Mouse (Mus musculus) liver, postnatal 0 days (tissue): Measurements from ENCODE around the gene Spg7. TPM values are rescaled to one million over a fixed set of nuclear protein-coding genes. Genes with fewer than 3 reads are reported as not detected.
A peak's percentile ranks its signal among the peaks of the same experiment; 100 is the strongest.
"Not testable (repeated sequence)": the region's sequence is repeated elsewhere in the genome, so short reads cannot be mapped to it uniquely, and the experiment has no call there.

ENCODE experiments used
- ATAC-seq: fragments of 200-750 bp; cut with Nextera tagmentation; 2 replicates; pipeline ENCODE4 v1.8.0; 2017; ENCODE audit warnings: mild to moderate bottlenecking, moderate library complexity
- DNase-seq: peaks from one replicate; pipeline ENCODE4 v3.0.0-alpha.2; 2016
- H3K27ac ChIP-seq: fragments of 300-500 bp; sonication (generic); 2 replicates; pipeline ENCODE4 v1.5.1; 2014; ENCODE audit warnings: antibody characterized with exemption, moderate library complexity, mild to moderate bottlenecking, low read depth
- H3K27me3 ChIP-seq: fragments of 300-500 bp; sonication (generic); 2 replicates; pipeline ENCODE4 v1.6.1; 2014; ENCODE audit warnings: low read length, control low read depth, mixed read lengths; ENCODE audit not compliant: insufficient read depth
- H3K36me3 ChIP-seq: fragments of 300-500 bp; sonication (generic); replicated peaks from 2 replicates; pipeline ENCODE4 v1.6.1; 2014; ENCODE audit warnings: mild to moderate bottlenecking, control low read depth, low read length, moderate library complexity, mixed read lengths; ENCODE audit not compliant: insufficient read depth
- H3K4me1 ChIP-seq: fragments of 300-500 bp; sonication (generic); 2 replicates; pipeline ENCODE4 v1.6.1; 2014; ENCODE audit warnings: antibody characterized with exemption, mild to moderate bottlenecking, control low read depth; ENCODE audit not compliant: insufficient read depth
- H3K4me2 ChIP-seq: fragments of 300-500 bp; sonication (generic); 2 replicates; pipeline ENCODE4 v1.6.1; 2014; ENCODE audit warnings: low read depth, mild to moderate bottlenecking, low read length, moderate library complexity, mixed read lengths
- H3K4me3 ChIP-seq: fragments of 300-500 bp; sonication (generic); 2 replicates; pipeline ENCODE4 v1.5.1; 2014; ENCODE audit warnings: low read depth, low read length
- H3K9ac ChIP-seq: fragments of 300-500 bp; sonication (generic); replicated peaks from 2 replicates; pipeline ENCODE4 v1.6.1; 2014; ENCODE audit warnings: mild to moderate bottlenecking, moderate library complexity
- H3K9me3 ChIP-seq: fragments of 300-500 bp; sonication (generic); 2 replicates; pipeline ENCODE4 v1.6.1; 2016; ENCODE audit warnings: mild to moderate bottlenecking, control low read depth, low read length, mixed read lengths
- CTCF ChIP-seq: sonication (generic); IDR thresholded peaks from 2 replicates; pipeline ENCODE4 v1.5.1; 2016; ENCODE audit warnings: antibody characterized with exemption, low read depth
- EP300 ChIP-seq: IDR thresholded peaks from 2 replicates; pipeline ENCODE4 v1.6.1; 2016; ENCODE audit warnings: antibody characterized with exemption, low read depth, mild to moderate bottlenecking
- WGBS: fragments of 180-500 bp; shearing (Covaris S2); extraction: QIAGEN DNeasy Blood & Tissue Kit; methylation state at CpG from one replicate; pipeline ENCODE4 v1.1.7; 2014; ENCODE audit not compliant: insufficient replicate concordance; 5-methylcytosine and 5-hydroxymethylcytosine counted together
- polyA plus RNA-seq: library from polyadenylated mRNA; unstranded; fragments of >200 nt; fragmentation: Nextera tagmentation; extraction: Ambion mirVana; gene quantifications from 2 replicates; pipeline ENCODE4 v1.2.1, GENCODE M21; 2015

Gene Spg7
- polyA plus RNA-seq, 1 experiment from 2014 or later, result 18.3 TPM

- Histone ChIP-seq H3K4me1 (peaks cover 4% of the 10 kb centered on the region), H3K27ac (no peak overlapping the region), H3K36me3 (peaks cover 23% of the 10 kb centered on the region), H3K4me3 (no peak overlapping the region), H3K9me3 (no peaks in the 10 kb centered on the region), H3K27me3 (no peaks in the 10 kb centered on the region), H3K4me2 (no peak overlapping the region), H3K9ac (no peak overlapping the region)
- TF ChIP-seq CTCF (no peak), EP300 (no peak)
- ATAC-seq, result no peak
- 83% methylated on average over 11 of the region's 12 CpGs for WGBS
- no peak for DNase-seq
Measured at GRCm38 (mm10) chr8:123097786-123098584, 35.2 kb downstream of the Spg7 start.

GRCm38 (mm10) chr8:123100288-123100687 lies 37.5 kb downstream of the Spg7 start:
- H3K27ac ChIP-seq, result peak overlapping the region; percentile 45; the same call in 1 of the 2 replicates
- H3K4me3 ChIP-seq, result no peak overlapping the region
- ATAC-seq, result no peak
- no peak for DNase-seq
- 0 out of 2 replicates have a peak overlapping the region, but pooled peaks have one; percentile 6 for H3K9ac ChIP-seq
- H3K36me3 ChIP-seq, result peaks cover 32% of the 10 kb centered on the region
- H3K27me3 ChIP-seq, result no peaks in the 10 kb centered on the region
- H3K9me3 ChIP-seq, result no peaks in the 10 kb centered on the region
- TF ChIP-seq CTCF (no peak), EP300 (no peak)
- H3K4me1 ChIP-seq, result peaks cover 12% of the 10 kb centered on the region
- no peak overlapping the region for H3K4me2 ChIP-seq
- WGBS, result 51% methylated on average over 8 of the region's 8 CpGs

- Histone ChIP-seq H3K4me2 (0 out of 2 replicates have a peak overlapping the region, but pooled peaks have one; percentile 97), H3K27ac (no peak overlapping the region), H3K27me3 (no peaks in the 10 kb centered on the region), H3K9ac (peak overlapping the region; percentile 98; the same call in 1 of the 2 replicates), H3K36me3 (peaks cover 36% of the 10 kb centered on the region), H3K4me3 (no peak overlapping the region), H3K4me1 (peaks cover 12% of the 10 kb centered on the region), H3K9me3 (no peaks in the 10 kb centered on the region)
- no peak for DNase-seq
- WGBS, result 70% methylated on average over 4 of the region's 4 CpGs
- no peak for ATAC-seq
- TF ChIP-seq CTCF, result no peak
- TF ChIP-seq EP300, result no peak
Measured at GRCm38 (mm10) chr8:123101244-123101643, 38.5 kb downstream of the Spg7 start.

GRCm38 (mm10) chr8:123101735-123102685 lies 39.3 kb downstream of the Spg7 start, which contains the start of gene Rpl13:
TSS of gene Rpl13 (plus strand) at chr8:123102350.
- H3K4me1 ChIP-seq, result peaks cover 12% of the 10 kb centered on the region
- ATAC-seq (peak; percentile 95), DNase-seq (peak; percentile 97)
- TF ChIP-seq EP300, result peak; percentile 38; the same call in 1 of the 2 replicates
- no peak for TF ChIP-seq CTCF
- under 1% methylated on average over 55 of the region's 56 CpGs for whole genome bisulfite sequencing
- H3K36me3 ChIP-seq, result peaks cover 36% of the 10 kb centered on the region
- no peaks in the 10 kb centered on the region for H3K9me3 ChIP-seq
- no peaks in the 10 kb centered on the region for H3K27me3 ChIP-seq
- H3K9ac ChIP-seq, result peak within 1 kb of the TSS; percentile 98
- peak within 1 kb of the TSS; percentile 89 for H3K4me3 ChIP-seq
- H3K27ac ChIP-seq, result peak within 1 kb of the TSS; percentile 95
- H3K4me2 ChIP-seq, result peak within 1 kb of the TSS; percentile 97

GRCm38 (mm10) chr8:123102855-123103254 lies 40.1 kb downstream of the Spg7 start:
- peaks cover 12% of the 10 kb centered on the region for H3K4me1 ChIP-seq
- peak overlapping the region; percentile 95 for H3K27ac ChIP-seq
- peak overlapping the region; percentile 89 for H3K4me3 ChIP-seq
- not testable (repeated sequence) for H3K27me3 ChIP-seq, H3K9me3 ChIP-seq, DNase-seq, ATAC-seq
- WGBS, result under 1% methylated on average over 22 of the region's 26 CpGs
- H3K4me2 ChIP-seq, result peak overlapping the region; percentile 97
- peak overlapping the region; percentile 98 for H3K9ac ChIP-seq
- peaks cover 29% of the 10 kb centered on the region for H3K36me3 ChIP-seq

- Histone ChIP-seq H3K9ac (peak overlapping the region; percentile 98), H3K27ac (peak overlapping the region; percentile 95), H3K27me3 (no peaks in the 10 kb centered on the region), H3K36me3 (peaks cover 25% of the 10 kb centered on the region), H3K4me2 (peak overlapping the region; percentile 97), H3K9me3 (no peaks in the 10 kb centered on the region), H3K4me3 (peak overlapping the region; percentile 89), H3K4me1 (peaks cover 12% of the 10 kb centered on the region)
- DNase-seq (no peak), ATAC-seq (no peak)
- TF ChIP-seq EP300 (no peak), CTCF (no peak)
- 6% methylated on average over 14 of the region's 15 CpGs for WGBS
Measured at GRCm38 (mm10) chr8:123103285-123103684, 40.5 kb downstream of the Spg7 start.
